35 mouse cellular contexts compared by ENCODE assay signal in the genomic region with DNA sequence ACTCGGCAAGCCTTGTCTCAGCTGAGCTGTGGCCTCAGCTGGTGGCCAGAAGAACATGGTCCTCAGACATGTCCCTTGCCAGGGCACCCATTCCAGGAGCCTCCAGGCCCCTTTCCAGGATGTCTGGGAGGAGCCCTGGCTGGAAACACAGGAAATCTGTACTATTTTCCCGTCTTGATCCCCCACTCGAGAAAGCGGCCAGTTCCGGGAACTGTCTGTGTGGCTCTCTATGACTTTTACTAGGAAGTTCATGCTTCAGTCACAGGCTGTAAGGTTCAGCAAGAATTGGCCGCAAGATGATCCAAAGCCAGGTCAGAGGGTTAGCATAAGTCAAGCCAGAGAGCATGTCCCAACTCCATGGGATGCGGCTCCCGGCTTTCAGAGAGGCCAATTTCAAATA. TPM values are rescaled to one million over a fixed set of nuclear protein-coding genes. Genes with fewer than 3 reads are reported as not detected.
A peak's percentile ranks its signal among the peaks of the same experiment; 100 is the strongest.
DNase-seq lines count a peak whose midpoint lies in the region; ATAC-seq and TF ChIP-seq lines count a peak whose summit lies in the region.
"Had no signal": no experiment of that assay in that cellular context is flagged by ENCODE, and none has a peak within 500 bp of the region (broad histone marks: within the 10 kb centered on the region; RNA-seq: fewer than 3 reads in every experiment).

No protein-coding gene starts in this region.

- intact Hi-C loops in heart, postnatal 36 days (cut with DNase I): no loop called here

- 60% methylated on average over 8 of the region's 8 CpGs for WGBS in lung, postnatal 0 days
- 83% methylated on average over 8 of the region's 8 CpGs for WGBS in embryonic facial prominence, embryonic 10.5 days

- no peak overlapping the region for H3K27ac ChIP-seq in lung, postnatal 0 days (ENCODE audit: low read length)
- H3K27ac ChIP-seq in embryonic facial prominence, embryonic 10.5 days (replicated peaks): 0 out of 2 replicates have a peak overlapping the region, but pooled peaks have one; percentile 15
- H3K27ac ChIP-seq: embryonic facial prominence, embryonic 13.5 days; forebrain, embryonic 10.5 days; forebrain, embryonic 15.5 days; gastrocnemius, adult 2 months; heart, adult 2 months; liver, embryonic 15.5 days; midbrain, embryonic 13.5 days; neural tube, embryonic 13.5 days had no signal

- no peak for TF ChIP-seq EP300 in lung, postnatal 0 days (IDR thresholded peaks at IDR 0.05)

- H3K4me2 ChIP-seq in lung, postnatal 0 days (replicated peaks; ENCODE audit: low read depth, low read length): no peak overlapping the region
- H3K4me2 ChIP-seq: embryonic facial prominence, embryonic 13.5 days; forebrain, embryonic 15.5 days; heart, embryonic 12.5 days; liver, embryonic 15.5 days; midbrain, embryonic 13.5 days; neural tube, embryonic 13.5 days had no signal

- no peaks in the 10 kb centered on the region for H3K27me3 ChIP-seq in lung, postnatal 0 days (replicated peaks; ENCODE audit: insufficient read depth, low read length)
- peaks cover 16% of the 10 kb centered on the region for H3K27me3 ChIP-seq in embryonic facial prominence, embryonic 10.5 days (replicated peaks; ENCODE audit: low read depth, poor library complexity, severe bottlenecking)
- H3K27me3 ChIP-seq: embryonic facial prominence, embryonic 13.5 days; forebrain, embryonic 15.5 days had no signal

- no peak overlapping the region for H3K4me3 ChIP-seq in lung, postnatal 0 days (ENCODE audit: low read depth, low read length)
- H3K4me3 ChIP-seq in embryonic facial prominence, embryonic 10.5 days: no peak overlapping the region
- H3K4me3 ChIP-seq: embryonic facial prominence, embryonic 13.5 days; forebrain, embryonic 10.5 days; forebrain, embryonic 15.5 days; gastrocnemius, adult 2 months; heart, adult 2 months; heart, embryonic 12.5 days; liver, embryonic 15.5 days; midbrain, embryonic 13.5 days; neural tube, embryonic 13.5 days had no signal

- no peak for TF ChIP-seq CTCF in lung, postnatal 0 days (IDR thresholded peaks at IDR 0.05)

- H3K9ac ChIP-seq in lung, postnatal 0 days (replicated peaks; ENCODE audit: low read depth): no peak overlapping the region
- H3K9ac ChIP-seq: embryonic facial prominence, embryonic 13.5 days; forebrain, embryonic 15.5 days; heart, embryonic 12.5 days; liver, embryonic 15.5 days; midbrain, embryonic 13.5 days; neural tube, embryonic 13.5 days had no signal

- H3K36me3 ChIP-seq in lung, postnatal 0 days (ENCODE audit: insufficient read depth, low read length): no peaks in the 10 kb centered on the region
- no peaks in the 10 kb centered on the region for H3K36me3 ChIP-seq in embryonic facial prominence, embryonic 10.5 days (replicated peaks)
- H3K36me3 ChIP-seq: embryonic facial prominence, embryonic 13.5 days; forebrain, embryonic 10.5 days; forebrain, embryonic 15.5 days; heart, embryonic 12.5 days; liver, embryonic 15.5 days; midbrain, embryonic 13.5 days; neural tube, embryonic 13.5 days had no signal

- peak; percentile 27; the same call in 1 of the 2 replicates for ATAC-seq in lung, postnatal 0 days
- ATAC-seq: CD4-positive, CD25-positive, alpha-beta regulatory T cell, adult 4 months; forebrain, embryonic 15.5 days; hindbrain, embryonic 16.5 days; midbrain, embryonic 13.5 days had no signal

- DNase-seq in heart, postnatal 4 days: peak; percentile 25
- DNase-seq in heart, postnatal 36 days: no peak
- DNase-seq in kidney, postnatal 10 days: peak; percentile 44
- DNase-seq in kidney, adult 18-20 months: no peak
- peak; percentile 27 for DNase-seq in lung, postnatal 0 days (ENCODE audit: low spot score)
- DNase-seq in lung, postnatal 36 days: no peak
- no peak for DNase-seq in embryonic facial prominence, embryonic 10.5 days (ENCODE audit: low spot score)
- DNase-seq in cerebellum, postnatal 10 days: no peak
- DNase-seq: cerebellum, adult 11 months; cerebellum, adult 9-10 months; embryo, embryonic 11 days; gastrocnemius, adult 2 months; gastrocnemius, postnatal 36 days; heart, adult 2 months; layer of hippocampus, postnatal 36 days; left cerebral cortex, postnatal 4 days; right cerebral cortex, postnatal 4 days had no signal

- H3K4me1 ChIP-seq in lung, postnatal 0 days (ENCODE audit: insufficient read depth, low read depth, low read length): peaks cover 7% of the 10 kb centered on the region; the same call in 1 of the 2 replicates
- H3K4me1 ChIP-seq in embryonic facial prominence, embryonic 10.5 days: peaks cover 16% of the 10 kb centered on the region
- H3K4me1 ChIP-seq: forebrain, embryonic 15.5 days; midbrain, embryonic 13.5 days had no signal

- H3K9me3 ChIP-seq in lung, postnatal 0 days (ENCODE audit: low read length): no peaks in the 10 kb centered on the region
- no peaks in the 10 kb centered on the region for H3K9me3 ChIP-seq in embryonic facial prominence, embryonic 10.5 days
- H3K9me3 ChIP-seq: embryonic facial prominence, embryonic 13.5 days; forebrain, embryonic 10.5 days; forebrain, embryonic 15.5 days; heart, embryonic 12.5 days; liver, embryonic 15.5 days; midbrain, embryonic 13.5 days; neural tube, embryonic 13.5 days had no signal

RNA-seq across cellular contexts. Expression of a gene that starts 5.6 kb away (rescaled TPM):
- total RNA-seq in heart, postnatal 4 days (2021): 1 to 10 TPM; 1.7 to 1.8 TPM
- under 1 TPM; 0.39 to 0.62 TPM for total RNA-seq in heart, postnatal 36 days (2021)
- 2.0 and 2.6 TPM in 2 replicates for polyA plus RNA-seq in lung, postnatal 0 days (2015; fragmentation: Nextera tagmentation; extraction: Ambion mirVana)
- 7.1 and 9.8 TPM in 2 replicates for polyA plus RNA-seq in embryonic facial prominence, embryonic 10.5 days (2016; fragmentation: Nextera tagmentation; extraction: Ambion mirVana)
- total RNA-seq: gastrocnemius, postnatal 36 days had no signal
- polyA plus RNA-seq: CD4-positive, CD25-positive, alpha-beta regulatory T cell, adult 4 months had no signal

RNA-seq across cellular contexts. Expression of a gene that starts 29.2 kb away (rescaled TPM):
- 1 to 10 TPM; 6.7 to 6.8 TPM for total RNA-seq in heart, postnatal 4 days (2021)
- under 1 TPM; 0.27 to 0.75 TPM for total RNA-seq in heart, postnatal 36 days (2021)
- 1.5 and 1.8 TPM in 2 replicates for polyA plus RNA-seq in lung, postnatal 0 days (2015; fragmentation: Nextera tagmentation; extraction: Ambion mirVana)
- polyA plus RNA-seq in embryonic facial prominence, embryonic 10.5 days (2016; fragmentation: Nextera tagmentation; extraction: Ambion mirVana): 35.4 and 38.6 TPM in 2 replicates

RNA-seq across cellular contexts. Expression of a gene that starts 29.3 kb away (rescaled TPM):
- total RNA-seq in heart, postnatal 4 days (2021): 10 to 100 TPM; 19.4 to 23.5 TPM
- total RNA-seq in heart, postnatal 36 days (2021): 10 to 100 TPM; 12.2 to 15.5 TPM
- polyA plus RNA-seq in lung, postnatal 0 days (2015; fragmentation: Nextera tagmentation; extraction: Ambion mirVana): 10.5 and 11.9 TPM in 2 replicates
- 10.3 and 12.4 TPM in 2 replicates for polyA plus RNA-seq in embryonic facial prominence, embryonic 10.5 days (2016; fragmentation: Nextera tagmentation; extraction: Ambion mirVana)

RNA-seq across cellular contexts. Expression of a gene that starts 55.6 kb away (rescaled TPM):
- total RNA-seq in heart, postnatal 4 days (2021): not detected
- total RNA-seq in heart, postnatal 36 days (2021): not detected
- polyA plus RNA-seq in lung, postnatal 0 days (2015; fragmentation: Nextera tagmentation; extraction: Ambion mirVana): not detected in 2 replicates
- polyA plus RNA-seq in embryonic facial prominence, embryonic 10.5 days (2016; fragmentation: Nextera tagmentation; extraction: Ambion mirVana): not detected in 2 replicates
- total RNA-seq: adrenal gland, adult 18-20 months; gastrocnemius, adult 2 months; gastrocnemius, postnatal 36 days; heart, adult 2 months; layer of hippocampus, postnatal 36 days; left cerebral cortex, postnatal 4 days; megakaryocyte, adult 5-6 weeks had no signal
- polyA plus RNA-seq: CD4-positive, CD25-positive, alpha-beta regulatory T cell, adult 4 months; embryonic facial prominence, embryonic 13.5 days; forebrain, embryonic 10.5 days; forebrain, embryonic 15.5 days; frontal cortex, adult 2 months; heart, adult 2 months; heart, embryonic 12.5 days; heart, postnatal 0 days; hindbrain, embryonic 11.5 days; hindbrain, embryonic 16.5 days; intestine, embryonic 14.5 days; large intestine, adult 2 months; limb, embryonic 14.5 days; liver, embryonic 15.5 days; midbrain, embryonic 13.5 days; neural tube, embryonic 13.5 days; stomach, embryonic 14.5 days had no signal

Comparison
In these comparisons a context has a peak if more than half of its experiments do, and no peak if none do; other contexts are left out.
1. DNase-seq: peak in heart, postnatal 4 days (single experiment), kidney, postnatal 10 days (single experiment) and lung, postnatal 0 days (single experiment); none in heart, postnatal 36 days (0 of 2), kidney, adult 18-20 months (single experiment), lung, postnatal 36 days (single experiment), embryonic facial prominence, embryonic 10.5 days (single experiment) and cerebellum, postnatal 10 days (0 of 2).
2. RNA of a gene that starts 29.2 kb away (total RNA-seq): 6.7 to 6.8 TPM in heart, postnatal 4 days; 0.27 to 0.75 TPM in heart, postnatal 36 days; every median in the first group is over 4 times any median in the second.